Mouse (Mus musculus) brain, embryonic 14.5 days (tissue): ENCODE results near the gene Mrpl36. TPM values are rescaled to one million over a fixed set of nuclear protein-coding genes. Genes with fewer than 3 reads are reported as not detected.

ENCODE experiments used
- DNase-seq: peaks from one replicate; pipeline ENCODE4 v3.0.0-alpha.2; 2011; ENCODE audit warnings: low read depth
- CTCF ChIP-seq: fragments of 200-500 bp; IDR thresholded peaks from 2 replicates; pipeline ENCODE4 v1.5.1; 2012; ENCODE audit warnings: inconsistent platforms, mild to moderate bottlenecking, moderate library complexity, borderline replicate concordance; ENCODE audit not compliant: insufficient read depth, insufficient read length; ENCODE audit errors: extremely low read depth
- POLR2A ChIP-seq: fragments of 200-500 bp; IDR thresholded peaks from 2 replicates; pipeline ENCODE4 v1.6.1; 2012; ENCODE audit warnings: mild to moderate bottlenecking, inconsistent platforms, borderline replicate concordance; ENCODE audit not compliant: poor library complexity, insufficient read depth, insufficient read length, severe bottlenecking; ENCODE audit errors: extremely low read depth
- polyA plus RNA-seq: library from polyadenylated mRNA; depleted of rRNA; stranded (reverse); fragments of >200 nt; gene quantifications from 2 replicates; pipeline ENCODE4 v1.2.3, GENCODE M21; 2012; rRNA removed

Mrpl36 gene
- polyA plus RNA-seq = 58.7 and 91.7 TPM in 2 replicates

DNA sequence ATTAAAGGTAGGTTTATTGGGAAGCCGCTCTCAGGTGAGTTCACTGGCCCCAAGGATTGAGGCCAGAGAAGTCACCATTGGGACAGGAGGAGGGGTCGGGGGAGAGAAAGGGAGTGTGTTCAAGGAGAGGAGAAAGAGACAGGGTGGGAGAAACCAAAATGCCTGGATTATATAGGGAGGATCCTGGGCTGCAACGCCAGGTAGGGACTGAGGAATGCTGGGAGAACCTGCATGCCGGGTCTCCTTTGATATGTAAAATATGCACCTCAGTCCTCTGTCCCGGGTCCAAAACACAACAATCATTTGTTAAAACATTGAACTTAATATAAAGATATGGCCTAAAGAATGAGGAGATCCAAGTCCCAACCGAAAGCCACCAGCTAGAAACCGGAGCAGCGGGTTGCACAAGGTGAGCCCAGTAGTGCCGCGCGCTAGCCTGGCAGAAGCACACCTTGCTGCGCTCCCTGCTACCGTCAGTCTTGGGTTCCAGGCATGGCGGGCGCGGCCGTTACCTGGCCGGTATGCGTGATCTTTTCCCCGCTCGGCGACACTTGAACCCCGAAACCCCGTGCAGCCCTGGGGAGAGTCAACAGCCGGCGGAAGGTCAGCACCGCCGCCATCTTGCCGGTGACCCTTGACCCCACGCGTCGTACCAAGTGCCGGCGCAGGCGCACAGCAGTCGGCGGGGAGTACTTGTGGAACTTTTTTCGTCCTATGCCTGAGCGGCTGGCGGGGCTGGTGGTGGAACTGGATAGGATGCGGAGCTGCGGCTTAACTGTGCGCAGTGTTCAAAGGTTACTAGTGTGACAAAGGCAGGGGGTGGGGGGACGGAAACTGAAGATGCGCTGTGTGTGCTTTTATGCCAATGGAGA, at the start of gene Mrpl36, which contains the start of gene Ndufs6:
Gene Mrpl36 (plus strand): TSS at position 687 of the 872 bp plus-strand sequence.
Gene Ndufs6 (minus strand): TSS at position 716 of the 872 bp plus-strand sequence.
- TF ChIP-seq POLR2A (peak; percentile 38; the same call in 1 of the 2 replicates), CTCF (no peak)
- DNase-seq = peak; percentile 97

DNA sequence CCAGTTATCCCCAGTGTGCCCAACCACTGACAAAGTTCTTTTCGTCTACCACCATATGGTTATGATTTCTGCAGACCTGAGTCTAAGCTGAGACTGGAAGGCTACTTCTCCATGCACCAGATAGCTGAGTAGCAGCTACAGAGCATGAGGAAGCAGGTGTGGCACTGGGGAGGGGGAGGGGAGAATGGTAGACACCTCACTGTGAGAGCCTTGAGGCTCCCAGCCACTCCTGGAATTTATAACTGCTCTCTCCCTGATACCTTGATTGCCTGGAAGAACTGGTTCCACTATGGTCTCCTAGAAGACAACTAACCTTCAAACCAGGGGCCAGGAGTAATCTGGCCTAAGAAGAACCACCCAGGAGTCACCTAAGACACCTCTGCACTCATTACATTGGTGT, 49.1 kb upstream of the Mrpl36 start:
- TF ChIP-seq POLR2A (no peak), CTCF (no peak)

DNA sequence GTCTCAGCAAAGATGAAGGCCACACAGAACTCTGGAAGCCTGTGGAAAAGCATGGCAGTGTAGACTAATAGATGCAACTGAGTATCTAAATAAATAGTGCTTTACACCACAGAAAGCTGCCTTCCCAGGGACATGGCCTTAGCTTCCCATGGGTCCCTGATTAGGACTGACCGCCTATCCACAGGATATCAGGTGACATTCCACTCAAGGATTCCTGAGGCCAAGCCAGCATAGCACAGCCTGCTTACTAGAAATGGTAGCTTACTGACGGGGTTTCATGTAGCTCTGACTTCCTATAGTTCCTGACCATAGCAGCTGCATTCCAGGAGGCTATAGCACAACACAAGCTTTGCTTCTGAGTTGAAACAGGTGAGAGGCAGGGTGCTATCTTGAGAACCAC, 45.9 kb upstream of the Mrpl36 start:
- TF ChIP-seq CTCF (no peak), POLR2A (no peak)

More for the DNA sequence above, 49.1 kb upstream of the Mrpl36 start:
- no peak for DNase-seq

DNA sequence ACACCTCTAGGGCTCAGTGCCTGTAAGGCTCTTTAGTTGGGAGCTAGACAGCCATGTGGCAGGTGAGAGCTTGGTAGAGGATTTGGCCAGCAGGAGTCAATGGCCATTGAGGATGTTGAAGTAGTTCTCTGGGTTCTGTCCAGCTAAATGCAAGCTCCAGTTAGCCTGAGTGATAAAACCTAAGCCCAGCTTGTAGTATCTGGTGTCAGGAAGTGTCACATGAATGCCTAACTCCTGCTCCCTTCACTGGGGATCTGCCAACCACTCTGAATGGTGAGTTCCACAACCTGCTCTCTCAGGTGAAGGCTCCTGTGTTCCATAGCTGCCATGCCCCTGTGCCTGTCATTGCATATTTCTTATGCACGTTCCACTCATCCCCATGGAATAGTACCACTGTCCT, 44.8 kb upstream of the Mrpl36 start:
- no peak for DNase-seq
- no peak for TF ChIP-seq CTCF
- TF ChIP-seq POLR2A = no peak

More for the DNA sequence above, 45.9 kb upstream of the Mrpl36 start:
- no peak for DNase-seq

DNA sequence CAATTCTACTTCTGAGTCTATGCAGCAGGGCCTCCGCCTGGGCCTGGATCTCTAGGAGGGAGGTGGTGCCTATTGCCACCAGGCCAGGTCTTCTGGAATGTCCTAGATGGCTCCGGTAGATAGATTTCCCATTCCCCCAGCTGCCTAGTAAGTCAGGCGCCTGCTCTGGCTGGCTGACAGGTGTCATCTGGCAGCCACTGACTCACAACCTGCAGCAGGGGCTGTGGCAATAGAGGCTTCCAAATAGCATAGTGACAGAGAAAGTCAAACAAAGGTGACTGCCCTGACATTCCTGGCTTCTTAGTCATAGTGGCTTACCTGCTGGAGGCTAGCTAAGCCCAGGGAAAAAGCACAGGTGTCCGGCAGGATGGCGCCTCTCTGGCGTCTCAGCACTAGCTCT, 38.1 kb upstream of the Mrpl36 start:
- no peak for DNase-seq
- no peak for TF ChIP-seq POLR2A
- TF ChIP-seq CTCF = no peak

DNA sequence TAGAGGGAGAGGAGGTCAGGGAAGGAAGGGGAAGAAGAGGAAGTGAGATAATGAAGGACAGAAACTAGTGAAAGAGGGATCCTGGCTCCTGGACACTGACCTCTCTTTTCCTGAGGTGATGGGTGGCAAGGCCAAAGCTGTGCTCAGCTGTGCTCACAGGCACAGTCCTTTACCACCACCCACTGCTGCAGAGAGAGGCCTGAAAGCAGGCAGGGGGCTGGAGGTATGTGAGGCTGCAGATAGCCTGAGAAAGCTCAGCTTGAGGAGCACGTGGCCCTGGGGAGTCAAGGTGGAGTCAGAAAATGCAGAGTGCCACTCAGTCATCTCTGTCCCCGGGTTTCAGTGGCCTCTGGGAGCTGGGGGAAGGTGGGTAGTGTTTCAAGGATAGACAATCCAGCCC, 37.2 kb upstream of the Mrpl36 start:
- DNase-seq = no peak
- TF ChIP-seq POLR2A (no peak), CTCF (no peak)

DNA sequence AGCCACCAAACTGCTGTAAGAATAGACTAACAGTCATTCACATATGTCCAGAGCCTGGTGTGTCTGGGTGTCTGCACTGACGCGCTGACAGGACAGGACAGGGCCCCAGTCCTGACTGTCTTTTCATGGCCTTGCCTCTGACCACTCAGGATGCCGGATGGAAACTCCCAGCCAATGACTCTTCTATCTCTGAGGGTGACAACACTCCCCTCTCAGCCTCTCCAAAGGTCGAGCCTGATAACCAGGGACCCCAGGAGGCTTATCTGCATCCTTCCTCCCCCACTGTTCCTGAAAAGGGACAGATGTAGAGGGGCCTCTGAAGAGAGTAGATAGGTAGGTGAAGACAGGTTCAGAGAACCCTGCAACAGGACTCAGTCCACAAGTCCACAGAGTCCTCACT, 29.6 kb upstream of the Mrpl36 start:
- TF ChIP-seq POLR2A = no peak
- TF ChIP-seq CTCF = no peak
- DNase-seq = no peak

DNA sequence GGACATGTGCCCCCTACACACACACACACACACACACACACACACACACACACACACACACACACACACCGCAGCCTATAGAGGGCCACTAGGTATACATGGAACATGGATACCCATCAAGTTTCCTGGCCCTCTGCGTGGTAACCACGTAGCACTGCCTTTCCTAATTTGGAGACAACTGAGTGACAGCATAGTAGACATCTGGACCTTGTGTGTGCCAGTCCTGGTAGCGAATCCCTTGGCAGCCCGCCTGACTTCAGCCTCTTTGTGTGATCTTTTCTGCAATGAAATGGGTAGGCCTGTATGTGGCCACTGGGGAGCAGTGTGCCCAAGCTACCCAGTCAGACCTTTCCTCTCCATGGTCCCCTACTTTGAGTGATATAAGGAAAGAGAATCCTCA, 29.0 kb upstream of the Mrpl36 start:
- peak; percentile 3 for DNase-seq
- TF ChIP-seq POLR2A = no peak
- TF ChIP-seq CTCF = no peak

DNA sequence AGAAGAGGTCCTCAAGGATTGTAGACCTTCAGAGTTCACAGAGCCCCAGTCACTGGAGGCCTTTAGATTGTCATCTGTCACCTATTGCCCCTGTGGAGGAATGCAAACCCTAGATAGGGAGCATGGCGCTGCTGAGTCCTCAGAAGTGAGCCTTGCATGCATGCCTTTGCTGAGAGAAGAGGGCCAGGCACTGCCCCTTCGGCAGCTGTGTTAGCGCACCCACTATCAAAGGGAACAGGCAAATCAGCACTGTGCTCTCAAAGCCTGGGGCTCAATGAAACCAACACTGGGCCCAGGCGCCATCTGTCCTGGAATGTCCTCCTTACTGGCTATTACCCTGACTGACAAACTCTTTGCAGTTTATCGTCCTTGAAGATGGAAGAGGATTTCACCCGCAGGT, 23.6 kb upstream of the Mrpl36 start:
- DNase-seq = peak; percentile 25
- no peak for TF ChIP-seq POLR2A

DNA sequence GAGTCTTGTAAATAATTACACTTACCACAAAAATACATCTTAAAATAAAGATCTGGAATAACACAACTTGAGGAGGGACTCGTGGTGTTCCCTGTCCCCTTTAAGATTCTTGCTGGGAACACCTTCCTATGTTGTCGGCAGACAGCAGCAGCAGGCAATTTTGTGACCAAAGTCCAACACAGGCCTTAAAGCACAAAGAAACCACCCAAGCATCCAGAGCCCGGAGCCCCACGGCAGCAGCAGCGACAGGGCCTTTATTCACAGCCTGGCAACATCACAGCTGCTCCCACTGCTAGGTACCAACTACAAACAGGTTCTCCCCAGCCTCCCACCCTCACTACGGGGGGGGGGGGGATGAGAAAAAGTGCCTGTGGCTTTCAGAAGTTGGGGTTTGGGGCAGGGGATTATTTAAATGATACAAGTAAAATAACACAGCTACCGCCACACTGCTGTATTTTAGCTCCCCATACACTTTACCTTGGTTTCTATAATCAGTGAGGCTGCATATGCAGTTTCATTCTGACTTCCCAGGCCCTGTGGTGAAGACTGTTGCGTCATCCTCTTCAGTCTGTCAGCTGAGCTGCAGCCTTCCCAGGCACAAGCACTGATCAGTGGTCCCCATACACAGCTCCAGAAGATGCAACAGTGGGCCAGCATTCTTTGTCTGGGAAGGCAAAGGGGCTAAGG, 22.8 kb upstream of the Mrpl36 start:
- no peak for TF ChIP-seq CTCF
- TF ChIP-seq POLR2A = no peak
- DNase-seq = peak; percentile 74

DNA sequence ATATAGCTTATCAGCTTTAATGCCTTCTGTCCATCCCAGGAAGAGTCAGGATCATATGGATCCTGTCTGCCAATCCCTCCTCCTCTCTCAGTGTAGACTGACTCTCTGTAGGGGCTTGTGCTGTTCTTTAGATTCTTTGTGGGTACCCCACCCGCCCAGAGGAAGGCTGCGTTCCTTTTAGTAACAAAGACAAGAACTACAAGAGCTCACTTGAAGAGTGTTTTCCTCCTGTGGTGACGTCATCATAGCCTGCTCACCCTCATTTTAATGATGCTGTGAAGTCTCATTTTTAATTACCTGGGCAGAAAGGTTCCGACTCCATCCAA, 22.3 kb upstream of the Mrpl36 start:
- DNase-seq = no peak
- TF ChIP-seq CTCF = no peak
- TF ChIP-seq POLR2A = no peak
